Mouse (Mus musculus) bone marrow, adult 2 months (tissue): ENCODE measurements around the gene Dlgap1. TPM values are rescaled to one million over a fixed set of nuclear protein-coding genes. Genes with fewer than 3 reads are reported as not detected.

Experiments used
- H3K27ac ChIP-seq: fragments of 200-500 bp; 2 replicates; pipeline ENCODE4 v1.5.1; 2012; ENCODE audit warnings: low read depth, mild to moderate bottlenecking, control low read depth, inconsistent platforms, low read length; ENCODE audit not compliant: control insufficient read depth, poor library complexity, insufficient read depth
- H3K4me1 ChIP-seq: fragments of 200-500 bp; 2 replicates; pipeline ENCODE4 v1.6.1; 2011; ENCODE audit warnings: low read length; ENCODE audit not compliant: control insufficient read depth, insufficient read depth
- H3K4me3 ChIP-seq: fragments of 200-500 bp; replicated peaks from 2 replicates; pipeline ENCODE3; 2011; ENCODE audit warnings: mild to moderate bottlenecking, low read depth, low read length, control low read depth; ENCODE audit not compliant: control insufficient read depth
- CTCF ChIP-seq: fragments of 200-500 bp; IDR thresholded peaks from 2 replicates; pipeline ENCODE4 v1.5.1; 2011; ENCODE audit warnings: low read length, control low read depth; ENCODE audit not compliant: control insufficient read depth, insufficient read depth
- POLR2A ChIP-seq: fragments of 200-500 bp; IDR thresholded peaks from 2 replicates; pipeline ENCODE4 v1.6.1; 2011; ENCODE audit warnings: low read depth, mild to moderate bottlenecking, control low read depth, low read length, borderline replicate concordance; ENCODE audit not compliant: control insufficient read depth
- WGBS: fragments of 180-500 bp; shearing (Covaris S2); methylation state at CpG from one replicate; pipeline ENCODE4 v1.1.7; 2018; 5-methylcytosine and 5-hydroxymethylcytosine counted together
- polyA plus RNA-seq: library from polyadenylated mRNA; stranded (reverse); fragments of >200 nt; gene quantifications from 2 replicates; pipeline ENCODE4 v1.2.4, GENCODE M21; 2011; ENCODE audit warnings: low replicate concordance; ENCODE audit not compliant: missing spikeins, insufficient read depth, insufficient read length

The Dlgap1 gene
- polyA plus RNA-seq, 1 experiment: not detected

DNA sequence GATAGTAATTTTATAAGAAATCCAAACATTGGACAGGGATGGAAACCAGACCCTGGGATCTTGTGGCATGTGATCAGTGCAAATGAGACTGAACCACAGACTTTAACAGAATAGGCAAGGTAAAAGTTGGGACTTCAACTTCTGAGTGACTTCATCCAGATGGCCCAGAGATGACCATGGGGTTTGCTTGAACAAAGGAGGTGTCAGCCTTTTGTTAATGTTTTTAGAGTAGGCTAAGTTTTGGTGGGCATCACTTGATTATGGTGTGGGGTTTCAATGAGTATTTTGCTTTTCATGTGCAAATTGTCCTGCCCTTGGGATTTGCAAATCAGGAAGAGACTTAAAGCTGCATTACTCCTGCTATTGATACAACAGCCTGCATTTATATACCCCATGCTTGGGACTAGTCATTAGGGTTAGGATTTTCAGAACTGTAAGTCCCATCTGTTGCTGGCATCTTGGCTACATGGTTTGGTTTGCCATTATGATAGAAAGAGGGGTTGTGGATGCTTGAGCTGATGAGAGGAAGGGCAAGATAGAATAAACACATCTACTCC, 695.7 kb downstream of the Dlgap1 start:
- no peak for TF ChIP-seq CTCF
- no peak for TF ChIP-seq POLR2A
- Histone ChIP-seq H3K27ac (no peak overlapping the region), H3K4me1 (no peaks in the 10 kb centered on the region), H3K4me3 (no peak overlapping the region)

DNA sequence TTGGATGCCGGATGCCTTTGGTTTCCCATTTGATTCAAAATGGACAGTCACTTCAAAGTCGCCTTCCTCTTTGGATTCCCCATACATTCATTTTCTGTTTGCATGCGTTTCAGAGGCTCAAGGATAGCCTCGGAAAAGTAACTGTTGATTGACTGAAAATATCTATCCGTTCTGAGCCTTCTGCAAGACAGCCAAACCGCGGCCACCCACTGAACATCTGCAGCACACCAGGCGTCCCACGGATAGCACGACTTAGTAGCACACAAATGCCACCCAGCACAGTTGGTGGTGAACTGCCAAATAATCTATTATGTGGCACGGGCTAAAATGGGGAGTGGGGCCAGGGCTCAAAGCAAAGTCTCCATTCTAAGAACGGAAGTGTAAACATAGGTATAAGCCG, 705.1 kb downstream of the Dlgap1 start:
- Histone ChIP-seq H3K4me3 (no peak overlapping the region), H3K27ac (no peak overlapping the region), H3K4me1 (no peaks in the 10 kb centered on the region)
- 83% methylated on average over 13 of the region's 13 CpGs for WGBS
- TF ChIP-seq CTCF: no peak
- TF ChIP-seq POLR2A: no peak

DNA sequence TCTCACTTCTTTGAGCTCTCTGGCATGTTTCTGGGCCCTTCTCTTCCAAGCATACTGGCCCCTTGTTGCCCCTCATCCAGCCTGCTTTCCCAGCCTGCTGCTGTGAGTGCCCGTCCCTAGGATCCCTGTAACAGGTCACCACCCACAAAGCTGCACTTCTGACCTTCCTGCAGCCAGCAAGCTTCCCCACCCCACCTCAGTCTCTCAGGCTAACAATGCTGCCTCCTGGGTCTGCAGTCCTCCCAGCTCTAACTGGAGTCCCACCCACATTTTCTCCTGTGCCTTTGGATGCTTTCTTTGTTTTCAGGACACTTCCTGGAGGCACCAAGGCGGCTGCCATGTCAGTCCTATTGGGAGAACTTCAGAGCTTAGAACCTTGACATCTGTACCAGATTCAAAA, 707.6 kb downstream of the Dlgap1 start:
- TF ChIP-seq POLR2A: no peak
- Histone ChIP-seq H3K4me1 (no peaks in the 10 kb centered on the region), H3K4me3 (no peak overlapping the region), H3K27ac (no peak overlapping the region)
- 53% methylated on average over 2 of the region's 2 CpGs for WGBS

DNA sequence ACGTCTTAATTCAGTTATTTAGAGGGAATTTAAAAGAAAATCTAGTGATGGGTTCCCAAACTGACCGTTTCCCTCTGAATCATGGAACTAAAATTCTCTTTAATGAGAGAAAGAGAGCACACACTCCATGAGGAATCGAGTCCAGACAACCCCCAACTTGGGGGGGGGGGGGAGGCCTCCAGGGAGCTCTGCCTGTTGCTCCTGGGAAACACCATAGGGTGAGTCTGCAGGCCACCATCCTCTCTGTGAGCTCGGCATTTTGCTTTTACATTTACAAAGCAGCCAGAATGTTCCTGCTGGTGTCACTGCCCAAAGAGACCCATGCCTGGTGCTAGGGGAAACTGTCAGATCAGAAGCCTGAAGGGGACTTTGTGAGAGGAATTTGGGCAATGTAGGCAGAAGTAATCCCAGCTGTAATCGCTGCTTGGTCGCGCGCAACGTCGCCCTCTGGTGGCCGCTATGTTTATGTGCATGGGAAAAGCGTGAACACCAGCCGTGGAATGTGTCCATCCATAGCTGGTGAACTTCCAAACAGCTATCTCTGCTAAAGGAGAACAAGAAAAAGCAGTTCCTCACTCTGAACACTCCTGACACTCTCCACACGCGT, 714.8 kb downstream of the Dlgap1 start:
- 14% methylated on average over 15 of the region's 15 CpGs for WGBS
- Histone ChIP-seq H3K4me1 (no peaks in the 10 kb centered on the region), H3K4me3 (no peak overlapping the region), H3K27ac (no peak overlapping the region)
- TF ChIP-seq CTCF: peak; percentile 88
- TF ChIP-seq POLR2A: no peak

DNA sequence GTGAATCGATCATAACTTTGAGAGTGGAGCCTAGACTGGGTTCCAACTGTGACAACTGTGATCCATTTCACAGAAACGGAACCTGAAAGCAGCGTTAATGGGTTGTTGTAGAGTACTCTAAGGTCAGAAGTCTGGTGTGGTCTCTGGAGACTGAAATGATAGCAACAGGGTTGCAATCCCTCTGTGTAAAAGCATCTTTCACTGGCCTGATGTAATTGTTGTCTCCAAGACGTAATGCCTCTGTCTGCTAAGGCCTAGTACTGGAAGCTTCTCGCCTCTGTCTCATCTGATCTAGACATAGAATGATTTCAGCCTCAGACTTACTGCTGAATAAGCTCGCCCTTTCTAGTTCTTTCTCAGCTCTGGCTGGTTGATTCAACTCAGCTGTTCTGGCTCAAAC, 721.3 kb downstream of the Dlgap1 start:
- H3K4me3 ChIP-seq: no peak overlapping the region
- H3K27ac ChIP-seq: no peak overlapping the region
- TF ChIP-seq CTCF (no peak), POLR2A (no peak)
- 79% methylated on average over 6 of the region's 6 CpGs for WGBS
- no peaks in the 10 kb centered on the region; the same call in 1 of the 2 replicates for H3K4me1 ChIP-seq

DNA sequence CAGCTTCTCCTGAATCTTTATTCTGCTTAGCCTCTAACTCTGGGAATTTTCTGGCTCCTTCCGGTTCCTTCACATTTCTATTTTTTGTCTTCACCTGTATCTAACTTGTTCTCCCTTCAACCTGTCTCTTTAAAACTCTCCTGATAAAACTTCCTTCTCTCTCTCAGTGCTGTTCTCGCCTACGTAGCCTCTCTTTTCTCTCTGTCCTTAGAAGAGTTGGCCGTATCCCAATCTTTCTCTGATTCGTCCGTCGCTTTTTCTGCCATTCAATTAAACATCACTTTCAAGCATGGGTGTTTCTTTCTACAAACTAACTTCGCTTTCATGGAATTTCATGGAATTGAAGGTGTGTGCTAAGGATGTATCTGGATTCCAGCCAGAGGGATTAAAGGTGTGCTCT, 721.7 kb downstream of the Dlgap1 start:
- WGBS: 83% methylated on average over 8 of the region's 8 CpGs
- Histone ChIP-seq H3K4me1 (no peaks in the 10 kb centered on the region; the same call in 1 of the 2 replicates), H3K27ac (no peak overlapping the region), H3K4me3 (no peak overlapping the region)
- no peak for TF ChIP-seq CTCF

DNA sequence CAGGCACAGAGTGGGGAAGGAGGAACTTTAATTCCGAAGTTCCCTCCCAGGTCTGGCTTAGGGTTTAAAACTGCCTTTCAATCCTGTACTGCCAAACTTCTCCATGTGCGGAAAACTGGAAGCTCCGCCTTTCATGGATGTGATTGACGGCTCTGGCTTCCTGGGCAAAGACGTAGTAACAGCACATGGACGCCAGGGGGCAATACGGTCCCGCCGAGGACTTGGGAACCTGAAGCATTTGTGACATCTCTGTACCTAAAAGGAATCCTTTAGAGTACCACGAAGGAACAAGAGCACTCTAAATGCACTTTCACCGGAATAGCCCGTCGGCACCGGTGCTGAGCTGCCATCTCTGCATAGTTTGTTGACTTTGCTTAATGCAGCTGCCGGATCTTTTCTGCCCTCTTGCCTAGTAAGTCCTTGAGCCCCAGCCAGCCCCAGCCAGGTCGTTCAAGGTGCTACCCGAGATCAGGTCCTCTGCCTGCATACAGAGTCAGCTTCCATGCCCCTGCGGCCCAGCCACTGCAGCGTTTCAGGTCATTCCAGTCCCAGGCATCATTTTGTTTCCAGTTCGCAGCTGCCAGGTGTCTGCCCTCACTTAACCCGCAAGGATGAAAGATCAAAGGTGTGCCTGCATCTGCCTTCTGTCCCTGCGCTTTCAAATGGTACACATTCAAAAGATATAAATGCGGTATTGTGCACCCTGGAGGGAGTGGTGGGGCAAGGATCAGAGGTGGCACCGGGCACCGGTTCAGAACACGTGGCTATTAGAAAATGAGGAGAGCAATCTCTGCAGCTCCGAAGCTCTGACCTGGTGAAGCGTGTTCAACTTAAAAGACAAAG, 738.3 kb downstream of the Dlgap1 start:
- TF ChIP-seq CTCF (peak; percentile 81), POLR2A (no peak)
- H3K4me3 ChIP-seq: no peak overlapping the region
- no peaks in the 10 kb centered on the region; the same call in 1 of the 2 replicates for H3K4me1 ChIP-seq
- WGBS: 8% methylated on average over 28 of the region's 28 CpGs
- H3K27ac ChIP-seq: no peak overlapping the region

DNA sequence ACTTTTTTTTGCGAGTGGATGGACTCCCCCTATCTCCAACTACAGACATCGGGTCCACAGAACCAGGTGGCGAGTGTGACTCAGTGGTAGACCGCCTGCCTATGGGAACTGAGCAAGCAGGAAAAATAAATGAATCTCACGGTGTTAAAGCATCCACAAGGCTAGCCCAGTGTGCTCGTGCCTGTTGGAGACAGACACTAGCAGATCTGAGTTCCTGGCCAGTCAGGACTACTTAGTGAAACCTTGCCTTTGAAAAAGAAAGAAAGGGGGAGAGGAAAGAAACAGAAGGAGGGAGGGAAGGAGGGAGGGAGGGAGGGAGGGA, 738.9 kb downstream of the Dlgap1 start:
- no peak overlapping the region for H3K27ac ChIP-seq
- no peaks in the 10 kb centered on the region; the same call in 1 of the 2 replicates for H3K4me1 ChIP-seq
- H3K4me3 ChIP-seq: no peak overlapping the region
- 31% methylated on average over 6 of the region's 6 CpGs for WGBS
- TF ChIP-seq CTCF (no peak), POLR2A (no peak)
